Mouse (Mus musculus) brain, embryonic 18.5 days (tissue): ENCODE data around the gene BC029722.
"Not testable (repeated sequence)": the region's sequence is repeated elsewhere in the genome, so short reads cannot be mapped to it uniquely, and the experiment has no call there.

Source experiments
- DNase-seq: peaks from one replicate; pipeline ENCODE4 v3.0.0-alpha.2; 2012; ENCODE audit warnings: low read depth, low spot score

BC029722 gene

DNA sequence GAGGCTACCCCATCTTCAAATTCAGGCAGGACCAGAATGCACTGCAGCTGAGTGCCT is at the start of gene BC029722:
Gene BC029722 (minus strand): TSS at position 35 of the 57 bp plus-strand sequence.
- DNase-seq = no peak

DNA sequence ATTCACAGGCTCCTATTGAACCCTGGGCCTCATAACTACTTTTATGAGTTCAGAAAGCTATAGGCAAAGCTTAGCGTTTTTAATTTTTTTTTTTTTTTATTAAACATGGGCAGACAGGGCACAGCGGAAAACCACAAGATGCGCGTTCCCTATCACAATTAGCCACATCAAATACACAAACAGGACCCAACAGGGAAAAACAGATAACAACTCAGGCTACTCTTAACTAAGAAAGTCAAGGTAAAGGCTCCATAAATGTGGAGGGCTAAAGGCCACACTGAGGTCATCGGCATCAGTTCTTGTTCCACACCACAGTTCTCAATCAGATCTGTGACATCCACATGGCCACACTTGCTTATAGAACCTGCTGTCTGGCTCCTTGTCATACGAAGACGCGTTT is 49.1 kb upstream of the BC029722 start:
- no peak for DNase-seq

DNA sequence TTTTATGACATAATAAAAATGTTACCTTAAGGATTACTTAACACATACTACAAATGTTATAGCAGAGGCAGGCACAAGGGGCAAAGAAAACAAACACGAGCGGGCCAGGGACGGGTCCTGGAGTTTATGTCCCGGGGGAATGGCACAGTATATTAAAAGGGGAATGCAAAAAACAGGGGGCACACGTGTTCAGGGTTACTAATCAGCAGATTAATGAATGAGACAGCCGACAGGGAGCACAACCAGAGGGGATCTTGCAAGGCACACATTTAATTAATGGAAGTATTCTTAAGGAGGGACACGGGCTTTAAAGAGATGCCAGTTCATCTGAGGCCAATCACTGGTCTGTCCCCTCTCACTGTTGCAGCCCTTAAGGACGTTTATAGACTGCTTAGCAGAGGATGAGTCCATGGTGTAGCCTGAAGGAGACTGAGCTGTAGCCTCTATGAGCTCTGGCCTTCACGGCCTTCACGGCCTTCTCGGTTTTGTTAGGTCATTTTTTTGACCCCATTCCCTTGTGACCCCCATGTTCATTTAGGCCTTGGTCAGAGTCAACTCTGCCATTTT is 44.2 kb upstream of the BC029722 start:
- no peak for DNase-seq

DNA sequence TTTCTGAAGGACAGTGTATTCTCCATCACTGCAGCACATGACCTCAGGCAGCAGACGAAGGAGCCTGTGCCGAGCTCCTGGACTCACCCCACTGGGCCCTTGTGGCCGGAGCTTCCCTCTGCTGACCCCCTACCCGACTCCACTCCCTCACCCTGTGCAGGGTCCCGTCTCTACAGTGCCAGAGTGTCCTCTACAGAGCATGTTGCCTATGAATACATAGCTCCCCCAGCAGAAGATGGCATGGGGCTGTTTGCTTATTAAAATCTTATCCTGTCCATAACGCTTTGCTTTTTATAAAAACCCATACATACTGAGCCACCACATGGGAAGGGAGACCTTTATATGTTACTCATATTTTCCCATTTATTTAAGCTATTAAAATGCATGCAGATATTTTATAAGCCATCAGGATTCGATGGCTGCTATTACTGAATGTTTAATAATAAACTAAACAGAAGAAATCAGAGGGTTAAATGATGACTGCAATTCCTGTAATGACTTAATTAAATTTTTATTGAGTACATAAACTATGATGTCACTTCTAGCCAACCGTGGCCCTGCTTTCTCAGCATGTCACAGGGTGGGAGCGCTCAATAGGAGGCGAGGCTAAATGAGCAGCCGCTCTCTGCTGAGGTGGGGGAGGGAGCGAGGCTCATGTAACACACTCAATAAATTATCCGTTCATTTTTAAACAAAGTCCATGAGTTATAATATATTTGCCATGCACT is 43.5 kb upstream of the BC029722 start:
- peak; percentile 42 for DNase-seq

DNA sequence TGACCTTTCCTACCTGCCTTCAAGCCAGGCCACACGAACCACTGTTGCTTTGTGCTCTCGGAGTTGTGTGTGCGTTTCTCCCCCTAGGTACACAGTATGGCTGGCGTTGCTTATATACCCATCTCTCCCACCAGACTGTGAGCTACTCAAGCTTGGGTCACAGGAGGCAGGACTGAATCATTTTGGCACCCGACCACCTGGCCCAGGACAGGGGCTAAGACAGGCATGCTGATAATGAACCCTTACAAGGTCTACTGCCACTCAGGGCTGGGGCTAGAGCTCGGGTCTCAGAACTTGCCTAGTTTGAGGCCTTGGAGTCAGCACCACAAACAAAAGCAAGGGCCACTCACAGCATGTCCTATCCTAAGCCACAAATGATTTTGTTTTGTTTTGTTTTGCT is 42.4 kb upstream of the BC029722 start:
- no peak for DNase-seq

DNA sequence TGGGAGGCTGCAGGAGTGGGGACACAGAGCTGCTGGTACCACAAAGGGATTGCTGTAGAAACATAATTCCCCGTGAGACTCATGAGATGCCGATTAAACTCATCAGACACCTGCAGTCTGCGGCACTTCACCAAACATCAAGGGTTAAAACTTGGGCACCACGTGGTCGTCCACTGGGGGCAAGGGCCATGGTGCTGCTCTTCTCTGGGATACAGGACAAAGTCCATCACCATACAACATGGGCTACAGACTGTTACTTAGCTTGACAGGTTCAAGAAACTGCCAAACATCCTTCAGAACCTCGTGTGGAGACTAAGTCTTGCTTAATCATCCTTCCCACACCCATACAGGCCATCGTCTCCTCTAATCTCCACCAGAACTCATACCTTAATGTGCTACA is 40.9 kb upstream of the BC029722 start:
- no peak for DNase-seq

DNA sequence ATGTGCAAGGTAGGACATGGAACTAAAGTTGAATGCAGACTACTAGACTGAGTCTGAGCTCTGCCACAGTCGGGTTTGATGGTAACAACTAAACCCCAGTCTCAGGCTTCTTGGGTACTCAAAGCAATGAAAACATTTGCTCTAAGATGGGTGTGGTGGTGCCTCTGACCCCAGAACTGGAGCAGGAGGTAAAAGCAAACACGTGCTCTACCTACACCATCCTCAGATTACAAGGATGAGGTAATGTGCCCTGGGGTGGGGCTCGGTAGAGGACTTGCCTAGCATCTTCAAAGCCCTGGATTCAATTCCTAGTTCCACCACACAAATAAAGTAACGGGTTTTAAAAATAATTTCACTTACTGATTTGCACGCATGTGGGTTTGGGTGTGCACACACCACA is 33.3 kb upstream of the BC029722 start:
- DNase-seq = no peak

DNA sequence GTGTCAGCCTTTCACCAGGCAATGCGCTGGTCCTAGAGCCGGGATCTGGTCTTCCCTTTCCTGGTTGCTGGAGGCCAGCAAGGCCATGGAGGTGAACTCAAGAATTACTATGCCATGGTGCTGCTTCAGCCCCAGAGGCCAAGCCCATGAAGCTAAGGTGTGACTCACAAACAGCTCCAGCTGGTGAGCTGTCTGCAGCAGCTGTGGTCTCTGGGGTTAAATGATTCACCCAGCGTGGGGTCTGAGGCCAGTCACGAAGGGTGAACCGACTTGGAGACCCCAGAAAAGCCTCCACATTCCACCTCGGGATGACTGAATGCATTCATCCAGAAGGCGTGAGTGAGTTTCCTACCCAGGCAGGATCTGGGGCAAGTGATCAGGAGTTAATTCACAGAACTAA is 30.9 kb upstream of the BC029722 start:
- no peak for DNase-seq

DNA sequence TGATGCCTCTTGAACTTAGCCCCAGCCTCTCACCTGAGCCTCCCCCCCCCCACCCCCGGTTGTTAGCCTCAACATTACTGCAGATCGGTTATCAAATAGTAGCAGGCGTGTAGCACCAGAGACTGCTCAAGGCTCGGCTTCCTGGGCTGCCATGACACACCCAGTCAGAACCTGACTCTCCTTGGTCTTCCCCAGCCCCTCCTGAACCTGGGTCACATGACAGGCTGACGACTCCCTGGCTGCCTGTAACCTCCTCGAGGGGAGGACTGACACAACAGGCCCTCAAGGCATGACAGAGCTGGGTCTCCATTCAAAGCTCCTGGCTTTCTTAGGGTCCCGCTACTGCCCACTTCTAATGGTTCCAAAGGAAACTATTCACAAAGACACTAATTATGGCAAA is 30.2 kb upstream of the BC029722 start:
- no peak for DNase-seq

DNA sequence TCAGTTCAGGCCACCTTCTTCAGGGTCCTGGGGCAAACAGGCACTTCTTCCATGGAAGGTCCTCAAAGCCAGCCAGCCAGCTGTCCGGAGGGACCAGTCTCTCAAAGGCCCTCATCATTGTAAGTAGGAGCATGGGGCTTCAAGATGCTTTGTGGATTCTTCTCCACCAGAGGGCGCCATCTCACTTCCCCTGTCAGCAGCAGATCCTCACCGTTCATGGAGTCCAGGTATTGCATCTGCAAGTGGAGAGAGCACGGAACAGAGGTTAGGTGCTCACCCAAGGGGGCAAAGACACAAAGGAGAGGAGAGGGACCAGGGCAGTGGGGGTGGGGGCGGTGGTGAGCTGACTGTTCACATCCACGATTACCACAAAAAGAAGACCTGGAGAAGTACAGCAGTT is 29.1 kb upstream of the BC029722 start:
- no peak for DNase-seq

DNA sequence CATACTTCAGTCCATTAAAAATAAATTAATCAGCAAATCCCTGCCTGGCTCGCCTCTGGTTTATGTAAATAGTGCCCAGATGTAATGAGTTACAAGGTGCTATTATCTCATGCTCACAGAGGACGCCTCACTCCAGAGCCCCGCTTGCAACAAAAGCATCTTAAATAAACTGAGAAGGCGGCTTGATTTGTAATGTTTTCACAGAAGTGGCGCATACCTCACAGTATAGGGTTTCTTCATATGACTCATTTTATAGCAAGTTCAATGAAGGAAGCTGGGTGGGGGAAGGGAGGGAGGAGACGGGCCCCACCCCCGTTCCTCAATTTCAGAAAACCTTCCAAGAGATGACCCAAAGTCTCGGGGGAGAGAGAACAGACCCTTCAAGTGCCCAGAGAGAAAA is 27.7 kb upstream of the BC029722 start:
- DNase-seq = no peak

DNA sequence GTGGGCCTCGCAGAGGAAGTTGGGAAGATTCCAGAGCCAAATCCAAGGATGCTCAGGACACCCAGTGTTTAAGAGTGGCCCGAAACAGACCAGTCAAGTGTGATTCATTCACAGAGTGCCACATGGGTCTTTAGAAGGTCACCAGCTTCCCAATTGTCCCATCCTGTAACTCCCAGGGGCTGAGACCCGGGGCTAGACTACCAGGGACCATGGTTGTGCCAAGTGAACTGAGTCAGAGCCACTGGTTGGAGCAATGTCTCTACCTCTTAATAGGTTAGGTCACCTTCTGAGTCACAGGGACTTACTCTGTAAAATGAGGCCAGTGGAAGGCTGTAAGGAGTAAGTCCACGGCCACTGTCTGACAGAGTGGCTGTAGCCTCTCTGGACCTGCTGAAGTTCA is 19.7 kb upstream of the BC029722 start:
- DNase-seq = no peak

DNA sequence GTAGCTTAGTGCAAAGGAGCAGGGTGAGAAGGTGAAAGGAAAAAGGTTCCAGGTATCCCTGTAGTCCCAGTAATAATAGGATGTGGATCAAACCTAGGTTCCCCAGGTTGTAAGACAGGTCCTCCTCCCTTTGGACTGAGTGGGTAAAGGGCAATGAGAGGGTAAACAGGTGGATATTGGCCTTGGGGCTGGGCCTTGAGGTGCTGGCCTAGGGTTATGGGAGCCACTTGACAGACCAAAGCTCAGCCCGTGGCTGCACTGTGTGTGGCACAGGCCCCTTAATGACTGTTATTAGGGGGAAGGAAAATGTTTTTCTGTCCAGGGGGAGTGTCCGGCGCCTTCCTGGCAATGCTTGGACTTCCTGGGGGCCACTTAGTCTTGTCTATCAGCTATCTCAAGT is 18.7 kb upstream of the BC029722 start:
- no peak for DNase-seq

DNA sequence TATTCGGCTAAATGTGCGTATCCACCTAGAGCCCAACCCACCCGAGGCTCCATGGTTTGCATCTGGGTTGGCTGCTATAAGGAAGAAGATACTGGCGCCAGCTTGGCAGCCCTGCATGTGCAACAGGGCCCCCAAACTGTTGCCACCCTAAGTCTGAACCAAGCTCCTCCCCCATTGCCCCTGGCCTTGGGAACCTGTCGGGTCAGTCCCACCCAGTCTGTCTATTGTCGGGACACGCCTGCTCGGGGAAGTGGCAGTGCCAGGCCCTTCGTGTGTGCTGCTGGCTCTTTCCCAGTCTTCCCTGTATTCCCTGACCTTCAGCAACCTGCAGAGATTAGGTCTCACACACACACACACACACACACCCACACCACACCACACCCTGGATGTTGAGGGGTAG is 15.5 kb upstream of the BC029722 start, which contains the start of gene Fam83c:
Gene Fam83c (minus strand): TSS at position 123 of the 400 bp plus-strand sequence.
- DNase-seq = no peak

DNA sequence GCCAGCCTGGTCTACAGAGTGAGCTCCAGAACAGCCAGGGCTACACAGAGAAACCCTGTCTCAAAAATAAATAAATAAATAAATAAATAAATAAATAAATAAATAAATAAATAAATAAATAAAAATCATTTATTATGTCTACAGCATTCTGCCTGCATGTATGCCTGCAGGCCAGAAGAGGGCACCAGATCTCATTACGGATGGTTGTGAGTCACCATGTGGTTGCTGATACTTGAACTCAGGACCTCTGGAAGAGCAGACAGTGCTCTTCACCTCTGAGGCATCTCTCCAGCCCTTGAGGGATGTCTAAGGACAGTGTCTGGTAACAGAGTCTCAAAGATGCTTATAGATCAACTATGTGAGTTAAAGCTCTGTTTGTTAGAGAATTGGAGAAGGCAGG is 12.9 kb upstream of the BC029722 start:
- DNase-seq = not testable (repeated sequence)

DNA sequence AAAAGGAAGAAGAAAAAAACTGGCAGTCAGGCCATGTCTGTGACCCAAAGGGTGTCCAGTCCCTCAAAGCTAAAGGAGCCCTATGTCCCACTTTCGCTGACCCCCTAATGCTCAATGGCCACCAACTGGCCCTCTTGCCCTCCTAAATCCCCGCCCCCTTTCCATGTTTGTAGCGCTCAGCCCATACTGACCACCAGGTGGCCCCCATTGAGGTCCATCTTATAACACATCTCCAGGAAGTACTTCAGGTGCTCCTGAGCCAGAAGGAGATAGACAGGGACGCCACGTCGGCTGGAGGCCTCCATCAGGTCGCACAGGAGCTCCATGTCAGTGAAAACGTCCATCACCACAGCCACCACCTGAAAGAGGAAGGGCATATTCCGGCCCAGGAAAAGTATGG is 12.1 kb upstream of the BC029722 start:
- DNase-seq = no peak

DNA sequence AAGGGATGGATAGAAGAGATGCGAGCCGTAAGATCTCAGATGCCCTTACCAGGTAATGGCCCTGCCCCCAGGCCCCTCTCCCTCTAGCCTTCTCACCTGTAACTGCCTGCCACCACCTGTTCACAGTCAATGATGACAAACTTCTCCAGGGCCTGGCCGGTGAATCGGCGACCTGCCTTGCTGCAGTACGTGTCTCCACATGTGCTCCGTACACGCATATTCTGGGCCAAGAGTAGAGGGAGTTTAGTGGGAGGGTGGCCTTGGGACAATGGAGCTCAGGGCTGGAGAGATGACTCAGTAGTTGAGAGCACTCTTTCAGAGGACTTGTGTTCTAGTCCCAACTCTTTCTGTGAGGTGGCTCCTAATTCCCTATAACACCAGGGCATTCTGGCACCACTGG is 11.6 kb upstream of the BC029722 start:
- DNase-seq = no peak

DNA sequence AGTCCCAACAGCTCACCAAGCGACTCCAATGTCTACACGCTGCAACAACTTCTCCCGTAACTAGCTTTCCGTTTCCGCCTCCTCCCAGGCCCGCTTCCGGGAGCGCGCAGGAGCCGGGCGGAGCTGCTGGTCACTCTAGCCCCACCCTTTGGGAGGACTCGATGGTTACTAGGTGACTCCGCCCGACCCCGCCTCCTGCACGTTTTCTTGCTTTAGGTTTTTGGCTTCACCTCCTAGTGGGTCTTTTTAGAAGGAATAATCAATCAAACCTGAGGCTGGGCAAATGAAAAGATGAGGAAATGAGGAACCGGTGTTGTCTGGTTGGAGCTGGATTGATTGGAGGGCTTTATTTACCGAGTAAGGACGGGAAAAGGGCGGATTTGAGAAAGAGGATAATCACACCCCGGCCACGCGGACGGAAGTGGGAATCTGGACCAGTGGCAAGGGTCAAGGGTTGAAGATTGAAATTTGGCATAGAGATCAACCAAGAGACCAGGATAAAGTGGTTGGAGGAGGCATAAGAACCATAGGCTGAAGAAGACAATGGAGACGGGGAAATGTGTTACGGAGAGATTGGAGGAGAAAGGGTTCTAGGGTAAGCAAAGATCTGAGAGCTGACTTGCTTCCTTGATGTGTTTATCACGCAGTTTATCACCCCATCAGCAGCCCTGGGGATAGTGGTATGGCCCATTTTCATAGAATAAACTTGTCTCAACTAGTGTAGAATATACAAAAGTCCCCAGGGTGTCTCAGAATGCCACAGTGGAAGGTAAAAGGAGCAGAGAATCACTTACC is 7.6 kb upstream of the BC029722 start, which contains the start of gene Eif6:
Gene Eif6 (minus strand): TSS at position 296 of the 795 bp plus-strand sequence.
- peak; percentile 89 for DNase-seq

DNA sequence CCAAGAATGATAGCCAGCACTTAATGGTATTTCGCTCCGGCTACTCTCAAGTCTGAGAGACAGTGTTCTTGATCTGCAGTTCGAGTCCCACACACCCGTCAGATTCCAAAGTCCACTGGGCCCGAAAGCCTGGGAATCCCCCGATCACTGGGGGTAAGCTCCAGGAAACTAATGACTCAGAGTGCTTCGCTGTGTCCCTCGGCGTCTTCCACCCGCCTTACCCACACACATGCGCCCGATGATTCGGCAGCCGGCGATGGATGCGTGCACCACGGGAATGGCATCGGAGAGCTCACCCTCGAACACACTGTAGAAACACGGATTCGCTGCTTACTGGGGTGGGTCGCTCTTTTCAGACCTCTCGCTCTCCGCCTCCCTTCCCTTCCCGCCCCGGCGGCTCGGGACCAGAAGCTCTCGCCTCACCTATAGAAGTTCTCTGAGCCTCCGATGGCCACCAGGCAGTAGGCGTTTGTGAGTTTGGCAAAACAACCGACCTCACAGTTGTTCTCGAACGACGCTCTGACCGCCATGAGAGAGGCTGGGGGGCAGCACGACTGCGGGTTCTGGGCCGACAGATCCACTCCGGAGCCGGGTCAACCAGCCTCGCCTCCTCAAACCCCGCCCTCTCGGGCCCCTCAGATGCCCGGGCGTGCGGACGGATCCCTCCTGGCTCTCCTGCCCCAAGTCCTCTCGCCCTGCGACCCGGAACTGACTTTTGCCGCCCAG is 6.8 kb upstream of the BC029722 start:
- DNase-seq = no peak

DNA sequence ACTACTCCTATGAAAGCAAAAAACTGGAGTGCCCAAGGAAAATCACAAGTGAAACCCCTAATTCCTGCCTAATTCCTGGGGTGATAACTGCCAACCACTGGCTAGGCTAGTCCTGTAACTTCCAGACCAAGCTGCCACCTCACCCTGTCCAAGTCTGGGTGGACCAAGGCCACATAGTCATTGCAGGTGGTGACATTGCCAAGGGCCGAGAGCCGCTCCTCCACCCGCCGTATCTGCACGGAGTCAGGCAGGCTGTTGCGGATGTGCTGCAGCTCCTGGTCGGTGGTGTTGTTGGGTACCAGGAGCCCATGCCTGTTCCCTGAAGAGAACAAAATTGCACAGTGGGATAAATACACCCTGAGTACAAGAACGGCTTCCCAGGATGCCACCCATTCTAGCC is 4.5 kb upstream of the BC029722 start:
- DNase-seq = no peak

DNA sequence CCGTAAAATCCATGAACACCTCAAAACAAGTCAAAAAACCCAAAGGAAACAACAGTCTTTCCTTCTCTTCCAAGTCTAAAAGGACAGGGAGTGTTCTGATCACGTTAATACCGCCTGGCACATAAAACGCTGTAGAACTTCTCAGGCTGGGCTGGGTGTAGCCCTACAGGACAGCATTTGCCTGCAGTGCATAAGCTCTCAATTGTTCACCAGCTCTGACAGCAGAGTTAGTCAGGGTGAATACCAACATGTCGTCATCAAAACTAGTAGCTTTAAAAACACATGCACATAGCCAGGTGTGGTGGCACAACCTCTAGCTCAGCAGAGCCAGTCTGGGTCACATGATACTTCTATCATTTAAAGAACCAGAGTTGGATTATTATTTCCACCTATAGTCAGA is 1.6 kb upstream of the BC029722 start:
- DNase-seq = no peak

DNA sequence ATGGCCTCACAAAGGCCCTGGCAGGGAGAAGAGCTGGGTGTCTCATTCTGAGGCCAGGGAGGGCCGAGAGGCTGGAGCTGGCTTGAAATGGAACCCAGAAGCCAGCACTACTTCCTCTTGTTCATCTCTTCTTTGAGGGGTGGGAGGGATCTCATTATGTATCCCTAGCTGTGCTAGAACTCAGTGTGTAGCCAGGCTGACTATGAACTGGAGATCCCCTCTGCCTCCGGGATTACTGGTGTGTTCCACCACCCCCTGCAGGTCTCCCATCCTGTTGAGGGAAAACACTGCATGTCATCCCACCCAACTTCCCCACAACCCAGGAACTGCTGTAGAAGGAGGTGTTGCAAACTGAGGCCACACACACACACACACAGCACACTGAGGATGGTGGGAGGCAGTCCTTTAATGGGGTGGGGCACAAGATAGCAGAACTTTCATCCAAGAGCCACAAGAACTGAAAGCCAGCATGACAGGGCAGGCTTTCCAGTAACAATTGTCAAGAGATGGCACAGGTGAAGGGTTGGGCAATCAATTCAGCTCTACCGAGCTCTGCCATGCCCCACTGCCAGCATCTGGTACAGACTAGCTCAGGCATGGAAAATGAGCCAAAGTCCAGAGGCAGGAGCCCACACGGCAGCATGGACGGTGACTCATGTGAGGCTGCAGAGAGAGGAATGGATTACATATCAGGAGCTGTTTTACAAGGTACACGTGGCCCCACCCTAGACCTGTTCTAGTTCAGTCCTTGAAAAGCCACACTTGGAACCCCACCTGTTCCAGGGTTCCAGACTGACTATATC is 424 bp upstream of the BC029722 start:
- no peak for DNase-seq
